Mouse (Mus musculus): ENCODE data around the gene Pdcd10. TPM values are rescaled to one million over a fixed set of nuclear protein-coding genes. Genes with fewer than 3 reads are reported as not detected.

The Pdcd10 gene
- total RNA-seq (2023) = 142 TPM

GRCm38 (mm10) chr3:75556695-75557291 lies at the start of gene Pdcd10:
Gene Pdcd10 (minus strand): TSS chr3:75556856.

GRCm38 (mm10) chr3:75557292-75557691 lies 636 bp upstream of the Pdcd10 start, which contains the start of gene Serpini1:
Gene Serpini1 (plus strand): TSS chr3:75557547.

GRCm38 (mm10) chr3:75482056-75482455 lies 74.6 kb downstream of the Pdcd10 start, which contains the start of gene Wdr49:
Gene Wdr49 (minus strand): TSS chr3:75482156.

Other genes with a start within 250 kb of the Pdcd10 start
- gene Wdr49, start 74.7 kb downstream of the Pdcd10 start, total RNA-seq (2023) = 0.35 TPM
- 18.9 TPM for gene Serpini1, start 691 bp upstream of the Pdcd10 start, total RNA-seq (2023)
- not detected for gene Gm29133, start 191.3 kb upstream of the Pdcd10 start, total RNA-seq (2023)

All from CD4-positive naive resting alpha-beta T cell, adult 76 days (primary cell).